Mouse (Mus musculus) neural tube, embryonic 11.5 days (tissue): ENCODE measurements around the gene Ccdc78. TPM values are rescaled to one million over a fixed set of nuclear protein-coding genes. Genes with fewer than 3 reads are reported as not detected.

Experiments used
- ATAC-seq: fragments of 200-750 bp; cut with Nextera tagmentation; 2 replicates; pipeline ENCODE4 v1.8.0; 2017; ENCODE audit warnings: moderate number of reproducible peaks, mild to moderate bottlenecking, moderate TSS enrichment, moderate library complexity; ENCODE audit not compliant: insufficient read depth, low FRiP score, low TSS enrichment
- DNase-seq: peaks from one replicate; pipeline ENCODE4 v3.0.0-alpha.2; 2015; ENCODE audit warnings: low spot score
- H3K27ac ChIP-seq: fragments of 300-500 bp; sonication (generic); 2 replicates; pipeline ENCODE4 v1.5.1; 2014; ENCODE audit warnings: low read depth, mild to moderate bottlenecking, low read length
- H3K27me3 ChIP-seq: fragments of 300-500 bp; sonication (generic); 2 replicates; pipeline ENCODE4 v1.6.1; 2014; ENCODE audit warnings: mild to moderate bottlenecking, low read length, mixed read lengths; ENCODE audit not compliant: control insufficient read depth, insufficient read depth
- H3K36me3 ChIP-seq: fragments of 300-500 bp; sonication (generic); 2 replicates; pipeline ENCODE4 v1.6.1; 2014; ENCODE audit warnings: mild to moderate bottlenecking, low read length, moderate library complexity, mixed read lengths; ENCODE audit not compliant: control insufficient read depth, insufficient read depth
- H3K4me1 ChIP-seq: fragments of 300-500 bp; sonication (generic); 2 replicates; pipeline ENCODE4 v1.6.1; 2014; ENCODE audit warnings: low read length, mixed read lengths; ENCODE audit not compliant: control insufficient read depth, insufficient read depth
- H3K4me2 ChIP-seq: fragments of 300-500 bp; sonication (generic); 2 replicates; pipeline ENCODE4 v1.6.1; 2014; ENCODE audit warnings: low read depth, mild to moderate bottlenecking, moderate library complexity
- H3K4me3 ChIP-seq: fragments of 300-500 bp; sonication (generic); 2 replicates; pipeline ENCODE4 v1.5.1; 2014; ENCODE audit warnings: low read depth, low read length
- H3K9ac ChIP-seq: fragments of 300-500 bp; sonication (generic); 2 replicates; pipeline ENCODE4 v1.6.1; 2014; ENCODE audit warnings: mild to moderate bottlenecking, low read length
- H3K9me3 ChIP-seq: fragments of 300-500 bp; sonication (generic); 2 replicates; pipeline ENCODE4 v1.6.1; 2016; ENCODE audit warnings: low read length; ENCODE audit not compliant: control insufficient read depth
- WGBS: fragments of 180-500 bp; shearing (Covaris S2); extraction: QIAGEN DNeasy Blood & Tissue Kit; methylation state at CpG from one replicate; pipeline ENCODE4 v1.1.7; 2014; 5-methylcytosine and 5-hydroxymethylcytosine counted together
- polyA plus RNA-seq: library from polyadenylated mRNA; unstranded; fragments of >200 nt; fragmentation: Nextera tagmentation; extraction: Ambion mirVana; gene quantifications from 2 replicates; pipeline ENCODE4 v1.2.1, GENCODE M21; 2014

Ccdc78 gene
- polyA plus RNA-seq, 1 experiment from 2014 or later = 0.15 TPM

DNA sequence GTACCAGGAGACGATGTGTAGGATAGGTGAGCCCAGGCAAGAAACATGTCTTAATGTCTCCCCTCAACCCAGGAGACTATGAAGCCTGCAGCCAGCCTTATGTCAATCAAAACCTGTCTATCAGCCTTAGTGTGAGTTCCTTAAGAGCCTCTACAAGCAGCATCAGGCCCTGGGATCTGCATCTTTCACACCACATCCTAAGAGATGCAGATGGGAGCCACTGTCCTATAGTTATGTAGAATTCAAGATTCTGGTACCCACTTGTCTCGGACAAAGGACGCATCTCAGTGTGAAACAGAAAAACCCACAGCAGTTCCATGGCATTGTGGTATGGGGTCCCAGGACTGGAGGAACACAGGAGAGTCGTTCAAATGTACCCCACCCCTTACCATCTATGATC is 31.3 kb upstream of the Ccdc78 start:
- no peaks in the 10 kb centered on the region for H3K4me1 ChIP-seq
- H3K27ac ChIP-seq = no peak overlapping the region
- no peak for ATAC-seq
- H3K27me3 ChIP-seq = no peaks in the 10 kb centered on the region
- H3K4me3 ChIP-seq = no peak overlapping the region
- no peaks in the 10 kb centered on the region for H3K9me3 ChIP-seq
- H3K36me3 ChIP-seq = no peaks in the 10 kb centered on the region
- 75% methylated on average over 4 of the region's 4 CpGs for WGBS
- H3K9ac ChIP-seq = no peak overlapping the region
- H3K4me2 ChIP-seq = no peak overlapping the region
- no peak for DNase-seq

DNA sequence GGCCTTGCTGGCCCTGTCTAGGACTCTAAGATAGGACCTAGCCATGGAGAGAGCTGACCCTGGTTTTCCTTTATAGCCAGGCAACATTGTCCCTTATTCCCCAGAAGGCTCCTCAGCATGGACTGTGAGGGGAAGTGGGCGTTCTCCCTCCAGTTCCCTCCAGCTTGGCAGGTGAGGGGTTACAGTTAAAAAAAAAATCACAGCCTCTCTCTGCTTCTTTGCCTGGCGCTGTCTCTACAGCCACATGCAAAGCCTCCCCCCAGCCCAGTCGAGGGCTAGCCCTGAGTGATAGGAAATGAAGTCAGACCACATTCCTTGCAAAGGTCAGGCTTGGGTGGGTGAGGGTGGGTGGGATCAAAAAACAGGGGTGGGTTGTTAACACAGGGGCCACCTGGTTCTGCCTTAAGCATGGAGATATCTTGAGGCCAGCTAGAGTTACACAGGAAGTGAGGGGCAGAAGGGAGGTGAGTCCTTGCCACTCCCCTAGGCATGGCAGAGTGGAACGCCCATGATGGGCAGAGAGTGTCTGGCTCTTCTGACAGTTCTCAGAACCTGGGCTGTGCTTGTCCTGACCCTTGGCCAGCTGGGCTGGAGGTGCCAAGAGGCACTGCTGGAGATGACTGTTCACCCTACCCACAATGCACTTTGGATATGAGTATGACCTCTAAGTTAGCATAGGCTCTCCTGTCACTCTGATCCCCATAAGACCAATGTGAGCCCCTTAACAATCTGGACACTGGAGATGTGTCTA is 30.6 kb upstream of the Ccdc78 start:
- Histone ChIP-seq H3K9me3 (no peaks in the 10 kb centered on the region), H3K4me3 (no peak overlapping the region), H3K36me3 (no peaks in the 10 kb centered on the region), H3K4me2 (no peak overlapping the region), H3K9ac (no peak overlapping the region), H3K4me1 (no peaks in the 10 kb centered on the region), H3K27me3 (no peaks in the 10 kb centered on the region), H3K27ac (no peak overlapping the region)
- ATAC-seq (no peak), DNase-seq (no peak)
- WGBS = 56% methylated on average over 4 of the region's 4 CpGs

DNA sequence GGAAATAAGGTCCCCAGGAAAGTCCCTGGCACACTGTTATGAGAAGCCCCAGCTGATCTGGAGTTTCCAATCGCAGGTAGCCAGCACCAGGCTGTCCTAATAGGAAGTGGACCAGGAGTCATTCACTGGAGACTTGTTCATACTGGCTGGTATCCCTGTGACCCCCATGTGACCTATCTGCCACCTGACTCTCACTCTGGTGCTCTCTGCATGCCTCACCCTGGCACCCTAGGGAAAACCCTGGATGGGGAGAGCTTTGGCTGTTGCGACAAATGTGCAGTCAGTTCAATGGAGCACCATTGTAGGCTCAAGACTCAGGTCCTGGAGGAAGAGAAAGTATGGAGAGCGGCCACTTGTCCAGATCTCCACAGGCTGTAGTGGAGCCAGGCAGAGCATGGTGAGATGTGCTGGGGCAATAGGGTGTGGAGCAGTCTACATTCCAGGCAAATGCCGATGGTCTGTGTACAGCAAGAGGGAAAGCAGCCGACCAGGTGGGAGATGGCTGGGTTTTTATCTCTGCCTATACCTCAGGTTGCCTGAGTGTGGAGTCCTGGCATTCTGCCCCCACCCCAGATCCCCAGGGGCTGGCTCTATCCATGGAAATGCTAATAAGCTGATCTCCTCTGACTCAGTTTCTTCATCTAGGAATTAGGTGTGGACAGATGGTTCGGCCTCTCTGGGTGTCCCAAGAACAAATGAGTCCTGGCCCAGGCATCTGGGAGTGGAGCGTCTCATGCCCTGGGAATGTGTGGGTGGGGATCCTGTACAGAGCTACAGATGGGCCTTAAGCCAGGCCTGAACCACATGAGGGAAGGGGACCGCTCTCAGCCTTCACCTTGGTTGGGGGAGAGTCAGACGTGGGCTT is 29.8 kb upstream of the Ccdc78 start:
- H3K9ac ChIP-seq = no peak overlapping the region
- no peak overlapping the region for H3K27ac ChIP-seq
- no peak overlapping the region for H3K4me2 ChIP-seq
- 87% methylated on average over 9 of the region's 9 CpGs for WGBS
- ATAC-seq (no peak), DNase-seq (no peak)
- no peaks in the 10 kb centered on the region for H3K36me3 ChIP-seq
- no peaks in the 10 kb centered on the region for H3K27me3 ChIP-seq
- H3K4me1 ChIP-seq = no peaks in the 10 kb centered on the region
- H3K9me3 ChIP-seq = no peaks in the 10 kb centered on the region
- H3K4me3 ChIP-seq = no peak overlapping the region

DNA sequence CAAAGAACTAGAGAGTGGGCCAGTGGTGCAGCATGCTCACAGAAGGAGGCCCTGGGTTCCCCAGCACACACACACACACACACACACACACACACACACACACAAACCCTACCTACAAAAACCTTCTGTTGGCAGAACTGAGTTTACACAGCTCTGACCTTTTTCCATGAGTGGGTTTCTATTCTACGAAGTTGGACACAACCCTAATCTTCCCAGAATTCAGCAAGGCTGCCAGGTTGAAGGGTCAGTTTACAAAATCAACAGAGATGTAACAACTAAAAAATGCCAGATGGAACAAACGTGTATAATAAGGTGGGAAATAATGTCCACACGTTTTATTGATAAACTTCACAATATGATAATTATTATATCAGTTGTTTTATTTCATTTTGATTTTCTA is 28.7 kb upstream of the Ccdc78 start:
- 77% methylated on average over 3 of the region's 3 CpGs for WGBS
- no peak for DNase-seq

DNA sequence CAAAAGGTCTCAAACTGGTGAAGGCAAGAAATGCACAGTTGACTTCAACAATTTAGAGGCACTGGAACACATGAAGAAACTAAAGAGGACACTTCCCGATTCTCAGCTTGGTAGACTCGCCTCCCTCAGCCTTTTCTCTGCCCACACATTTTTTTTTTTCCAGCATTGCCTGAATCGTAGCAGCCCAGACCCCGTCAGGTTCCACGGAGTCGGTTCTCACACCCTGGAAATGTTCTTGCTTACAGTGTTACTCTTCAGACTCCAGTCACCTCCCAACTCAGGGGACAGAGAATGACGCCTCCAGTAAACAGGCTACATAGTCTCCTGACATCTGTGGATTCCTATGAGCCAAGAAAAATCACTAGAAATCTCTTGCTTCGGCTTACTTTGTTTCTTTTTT is 26.2 kb upstream of the Ccdc78 start:
- H3K4me1 ChIP-seq = no peaks in the 10 kb centered on the region
- 78% methylated on average over 8 of the region's 8 CpGs for WGBS
- ATAC-seq (no peak), DNase-seq (no peak)
- H3K4me2 ChIP-seq = no peak overlapping the region
- H3K36me3 ChIP-seq = no peaks in the 10 kb centered on the region
- H3K9ac ChIP-seq = no peak overlapping the region
- no peak overlapping the region for H3K4me3 ChIP-seq
- H3K27ac ChIP-seq = no peak overlapping the region
- no peaks in the 10 kb centered on the region for H3K9me3 ChIP-seq
- no peaks in the 10 kb centered on the region for H3K27me3 ChIP-seq

More for the DNA sequence above, 28.7 kb upstream of the Ccdc78 start:
- H3K36me3 ChIP-seq = no peaks in the 10 kb centered on the region
- no peak overlapping the region for H3K4me2 ChIP-seq
- ATAC-seq = no peak
- H3K4me1 ChIP-seq = no peaks in the 10 kb centered on the region
- no peak overlapping the region for H3K4me3 ChIP-seq
- H3K9ac ChIP-seq = no peak overlapping the region
- H3K9me3 ChIP-seq = no peaks in the 10 kb centered on the region
- no peak overlapping the region for H3K27ac ChIP-seq
- H3K27me3 ChIP-seq = no peaks in the 10 kb centered on the region

DNA sequence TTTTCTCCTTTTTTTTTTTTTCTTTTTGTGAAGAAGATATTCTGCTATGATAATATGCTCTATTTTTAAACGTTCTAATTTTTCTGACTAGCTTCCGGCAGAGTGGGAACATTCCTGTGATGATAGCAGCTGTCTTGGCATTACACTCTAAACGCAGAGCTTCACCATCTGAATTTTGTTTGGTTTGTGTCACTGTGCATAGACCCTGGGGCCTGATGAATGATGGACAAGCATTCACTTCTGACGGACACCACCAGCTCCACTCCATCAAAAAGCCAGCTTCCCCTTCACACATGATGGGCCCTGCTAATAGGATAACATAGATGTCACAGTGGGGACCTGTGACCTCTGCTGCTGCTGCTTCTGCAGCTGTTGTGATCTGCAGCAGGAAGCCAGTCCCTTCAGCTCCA is 24.8 kb upstream of the Ccdc78 start:
- DNase-seq (no peak), ATAC-seq (no peak)
- H3K27me3 ChIP-seq = no peaks in the 10 kb centered on the region
- no peak overlapping the region for H3K27ac ChIP-seq
- no peaks in the 10 kb centered on the region for H3K36me3 ChIP-seq
- WGBS = 65% methylated on average over 4 of the region's 4 CpGs
- H3K9ac ChIP-seq = no peak overlapping the region
- no peak overlapping the region for H3K4me3 ChIP-seq
- no peaks in the 10 kb centered on the region for H3K4me1 ChIP-seq
- H3K4me2 ChIP-seq = no peak overlapping the region
- H3K9me3 ChIP-seq = no peaks in the 10 kb centered on the region

DNA sequence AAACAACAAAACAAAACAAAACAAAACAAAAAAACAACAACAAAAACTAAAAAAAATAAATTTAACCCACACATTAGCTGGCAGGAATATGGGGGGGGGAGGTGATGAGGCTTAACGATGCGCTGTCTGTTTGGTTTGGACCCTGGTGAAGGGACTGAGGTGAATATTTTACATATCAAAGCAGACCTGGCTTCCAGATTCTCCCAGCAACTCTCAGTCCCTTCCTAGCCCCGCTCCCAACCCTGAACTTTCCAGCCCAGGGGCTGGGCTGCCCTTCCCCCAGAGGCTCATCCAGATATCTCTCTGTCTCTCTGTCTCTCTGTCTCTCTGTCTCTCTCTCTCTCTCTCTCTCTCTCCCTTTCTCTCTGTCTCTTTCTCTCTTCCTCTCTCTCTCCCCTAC is 23.8 kb upstream of the Ccdc78 start:
- no peaks in the 10 kb centered on the region for H3K27me3 ChIP-seq
- WGBS = 43% methylated on average over 3 of the region's 3 CpGs
- DNase-seq (no peak), ATAC-seq (no peak)
- no peak overlapping the region for H3K4me2 ChIP-seq
- H3K4me3 ChIP-seq = no peak overlapping the region
- no peaks in the 10 kb centered on the region for H3K36me3 ChIP-seq
- H3K9me3 ChIP-seq = no peaks in the 10 kb centered on the region
- H3K9ac ChIP-seq = no peak overlapping the region
- H3K4me1 ChIP-seq = no peaks in the 10 kb centered on the region
- H3K27ac ChIP-seq = no peak overlapping the region

DNA sequence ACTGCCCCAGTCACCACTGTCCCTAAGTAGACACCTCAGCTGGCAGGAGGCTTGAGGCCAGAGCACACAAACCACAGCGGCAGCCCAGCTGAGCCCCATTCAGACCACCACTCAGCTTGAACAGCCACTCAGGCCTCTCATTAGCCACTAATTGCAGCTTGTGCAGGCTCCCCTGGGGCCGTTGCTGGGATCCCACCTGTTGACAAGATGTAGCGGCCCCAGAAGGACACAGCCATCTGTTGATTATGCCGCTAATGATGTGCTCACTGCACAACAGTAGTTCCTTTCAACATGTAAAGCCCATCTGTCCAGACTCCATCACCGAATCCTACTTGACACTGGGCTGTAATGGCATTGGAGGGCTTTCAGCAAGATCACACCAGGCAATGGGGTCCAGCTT is 20.5 kb upstream of the Ccdc78 start:
- 40% methylated on average over 5 of the region's 5 CpGs for WGBS
- Histone ChIP-seq H3K4me1 (no peaks in the 10 kb centered on the region), H3K4me2 (no peak overlapping the region), H3K9ac (no peak overlapping the region), H3K36me3 (no peaks in the 10 kb centered on the region), H3K27ac (no peak overlapping the region), H3K9me3 (no peaks in the 10 kb centered on the region), H3K4me3 (no peak overlapping the region), H3K27me3 (no peaks in the 10 kb centered on the region)
- DNase-seq (peak; percentile 58), ATAC-seq (no peak)

DNA sequence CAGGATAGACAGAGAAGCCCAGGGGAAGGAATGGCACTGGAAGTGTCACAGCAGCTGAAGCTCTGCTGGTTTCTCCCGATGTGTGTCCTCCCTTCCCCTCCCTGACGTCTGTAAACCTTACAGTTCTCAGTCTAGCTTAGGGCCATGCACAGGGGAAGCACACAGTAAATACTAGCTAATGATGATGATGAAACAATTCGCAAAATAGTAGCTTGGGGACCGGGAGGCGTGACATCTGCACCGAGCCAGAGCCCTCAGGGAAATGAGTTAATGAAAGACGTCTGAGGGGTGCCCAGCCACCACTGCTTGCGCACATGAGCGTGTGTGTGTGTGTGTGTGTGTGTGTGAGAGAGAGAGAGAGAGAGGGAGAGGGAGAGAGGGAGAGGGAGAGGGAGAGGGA is 17.0 kb upstream of the Ccdc78 start:
- H3K9me3 ChIP-seq = no peaks in the 10 kb centered on the region
- no peak overlapping the region for H3K9ac ChIP-seq
- no peaks in the 10 kb centered on the region for H3K27me3 ChIP-seq
- 64% methylated on average over 9 of the region's 9 CpGs for WGBS
- no peak overlapping the region for H3K4me3 ChIP-seq
- no peak overlapping the region for H3K27ac ChIP-seq
- peaks cover 5% of the 10 kb centered on the region for H3K4me1 ChIP-seq
- no peak overlapping the region for H3K4me2 ChIP-seq
- DNase-seq (no peak), ATAC-seq (no peak)
- no peaks in the 10 kb centered on the region for H3K36me3 ChIP-seq
